Comparison of ENCODE assay signal across 20 mouse cellular contexts in genomic region chr2:26306702-26307101, GRCm38 (mm10). TPM values are rescaled to one million over a fixed set of nuclear protein-coding genes. Genes with fewer than 3 reads are reported as not detected.
DNase-seq lines count a peak whose midpoint lies in the region; ATAC-seq and TF ChIP-seq lines count a peak whose summit lies in the region.
"Had no signal": no experiment of that assay in that cellular context is flagged by ENCODE, and none has a peak within 500 bp of the region (broad histone marks: within the 10 kb centered on the region; RNA-seq: fewer than 3 reads in every experiment).

No protein-coding gene starts in this region.

- no peak overlapping the region for H3K4me2 ChIP-seq in neural tube, embryonic 11.5 days (ENCODE audit: low read depth)
- no peak overlapping the region for H3K4me2 ChIP-seq in neural tube, embryonic 15.5 days
- H3K4me2 ChIP-seq: embryonic facial prominence, embryonic 12.5 days; forebrain, embryonic 13.5 days; forebrain, embryonic 15.5 days had no signal

- DNase-seq in cerebellum, adult 8-10 months = peak; percentile 18
- DNase-seq in cerebellum, adult 2 months = no peak
- peak; percentile 55 to 60 for DNase-seq in cerebellum, postnatal 10 days
- DNase-seq in cerebellum, adult 18-20 months = no peak
- peak; percentile 1 for DNase-seq in neural tube, embryonic 11.5 days (ENCODE audit: low spot score)
- DNase-seq: adrenal gland, adult 8-10 months; adrenal gland, postnatal 14 days; adrenal gland, postnatal 36 days; B cell, adult 2 months; cerebellum, postnatal 25 days; forebrain, postnatal 0 days had no signal

- no peak for ATAC-seq in neural tube, embryonic 11.5 days (ENCODE audit: insufficient read depth, low FRiP score, low TSS enrichment)
- no peak for ATAC-seq in neural tube, embryonic 15.5 days (ENCODE audit: low FRiP score)
- ATAC-seq: activated CD4-positive, CD25-positive, alpha-beta regulatory T cell, adult 4 months; CD4-positive, CD25-positive, alpha-beta regulatory T cell, adult 4 months; forebrain, embryonic 13.5 days; forebrain, embryonic 15.5 days; forebrain, postnatal 0 days; Patski had no signal

- no peak for TF ChIP-seq CTCF in cerebellum, adult 2 months (IDR thresholded peaks at IDR 0.05; ENCODE audit: borderline replicate concordance, insufficient read depth, low read depth, low read length)

- H3K27ac ChIP-seq in cerebellum, adult 2 months (ENCODE audit: insufficient read depth, low read length) = no peak overlapping the region
- no peak overlapping the region for H3K27ac ChIP-seq in neural tube, embryonic 11.5 days (ENCODE audit: low read depth, low read length)
- no peak overlapping the region for H3K27ac ChIP-seq in neural tube, embryonic 15.5 days (replicated peaks)
- H3K27ac ChIP-seq: embryonic facial prominence, embryonic 10.5 days; embryonic facial prominence, embryonic 12.5 days; forebrain, embryonic 13.5 days; forebrain, embryonic 15.5 days had no signal

- H3K27me3 ChIP-seq in cerebellum, adult 2 months (ENCODE audit: control insufficient read depth, insufficient read depth, low read length) = no peaks in the 10 kb centered on the region
- H3K27me3 ChIP-seq in neural tube, embryonic 11.5 days (ENCODE audit: control insufficient read depth, insufficient read depth, low read length) = no peaks in the 10 kb centered on the region
- H3K27me3 ChIP-seq in neural tube, embryonic 15.5 days (replicated peaks) = no peaks in the 10 kb centered on the region
- H3K27me3 ChIP-seq: embryonic facial prominence, embryonic 12.5 days; forebrain, embryonic 13.5 days; forebrain, embryonic 15.5 days; Patski had no signal

- no peak overlapping the region for H3K4me3 ChIP-seq in cerebellum, adult 2 months (replicated peaks; ENCODE audit: insufficient read depth, low read depth, low read length)
- H3K4me3 ChIP-seq in neural tube, embryonic 11.5 days (ENCODE audit: low read depth, low read length) = no peak overlapping the region
- H3K4me3 ChIP-seq in neural tube, embryonic 15.5 days (replicated peaks) = no peak overlapping the region
- H3K4me3 ChIP-seq: embryonic facial prominence, embryonic 10.5 days; embryonic facial prominence, embryonic 12.5 days; forebrain, embryonic 13.5 days; forebrain, embryonic 15.5 days had no signal

- H3K4me1 ChIP-seq in cerebellum, adult 2 months (ENCODE audit: control insufficient read depth, insufficient read depth, low read length) = peaks cover 11% of the 10 kb centered on the region; the same call in 1 of the 2 replicates
- peaks cover 8% of the 10 kb centered on the region; the same call in 1 of the 2 replicates for H3K4me1 ChIP-seq in neural tube, embryonic 11.5 days (ENCODE audit: control insufficient read depth, insufficient read depth, low read length)
- peaks cover 5% of the 10 kb centered on the region; the same call in 1 of the 2 replicates for H3K4me1 ChIP-seq in neural tube, embryonic 15.5 days
- H3K4me1 ChIP-seq: forebrain, embryonic 15.5 days had no signal

- no peak for TF ChIP-seq POLR2A in cerebellum, adult 2 months (IDR thresholded peaks at IDR 0.05; ENCODE audit: borderline replicate concordance, insufficient read depth, low read length)

- no peak overlapping the region for H3K9ac ChIP-seq in neural tube, embryonic 11.5 days (ENCODE audit: low read length)
- H3K9ac ChIP-seq in neural tube, embryonic 15.5 days (replicated peaks) = no peak overlapping the region
- H3K9ac ChIP-seq: embryonic facial prominence, embryonic 12.5 days; forebrain, embryonic 13.5 days; forebrain, embryonic 15.5 days; forebrain, postnatal 0 days had no signal

- H3K36me3 ChIP-seq in neural tube, embryonic 11.5 days (ENCODE audit: control insufficient read depth, insufficient read depth, low read length) = no peaks in the 10 kb centered on the region
- H3K36me3 ChIP-seq in neural tube, embryonic 15.5 days = no peaks in the 10 kb centered on the region
- H3K36me3 ChIP-seq: embryonic facial prominence, embryonic 10.5 days; embryonic facial prominence, embryonic 12.5 days; forebrain, embryonic 15.5 days; G1E had no signal

- H3K9me3 ChIP-seq in neural tube, embryonic 11.5 days (ENCODE audit: control insufficient read depth, low read length) = no peaks in the 10 kb centered on the region
- no peaks in the 10 kb centered on the region for H3K9me3 ChIP-seq in neural tube, embryonic 15.5 days (replicated peaks)
- H3K9me3 ChIP-seq: embryonic facial prominence, embryonic 10.5 days; embryonic facial prominence, embryonic 12.5 days; forebrain, embryonic 13.5 days; forebrain, embryonic 15.5 days; G1E had no signal

- WGBS in cerebellum, adult 2 months = 75% methylated on average over 3 of the region's 3 CpGs
- 86% methylated on average over 3 of the region's 3 CpGs for WGBS in neural tube, embryonic 11.5 days
- 88% methylated on average over 3 of the region's 3 CpGs for WGBS in neural tube, embryonic 15.5 days

RNA-seq across cellular contexts. Expression of gene Gpsm1, which starts 8.6 kb away (rescaled TPM):
- 126 and 137 TPM in 2 replicates for polyA plus RNA-seq in cerebellum, adult 2 months (2012; rRNA removed)
- 58.8 and 65.0 TPM in 2 replicates for polyA plus RNA-seq in neural tube, embryonic 11.5 days (2014; fragmentation: Nextera tagmentation; extraction: Ambion mirVana)
- 130 and 158 TPM in 2 replicates for polyA plus RNA-seq in neural tube, embryonic 15.5 days (2015; fragmentation: Nextera tagmentation; extraction: Ambion mirVana)

RNA-seq across cellular contexts. Expression of gene Ccdc187, which starts 12.3 kb away (rescaled TPM):
- polyA plus RNA-seq in cerebellum, adult 2 months (2012; rRNA removed) = 2.7 and 3.0 TPM in 2 replicates
- polyA plus RNA-seq in neural tube, embryonic 11.5 days (2014; fragmentation: Nextera tagmentation; extraction: Ambion mirVana) = not detected in 2 replicates
- 0.03 and 0.11 TPM in 2 replicates for polyA plus RNA-seq in neural tube, embryonic 15.5 days (2015; fragmentation: Nextera tagmentation; extraction: Ambion mirVana)
- polyA plus RNA-seq: activated CD4-positive, CD25-positive, alpha-beta regulatory T cell, adult 4 months; CD4-positive, CD25-positive, alpha-beta regulatory T cell, adult 4 months; G1E had no signal

RNA-seq across cellular contexts. Expression of gene Dnlz, which starts 45.2 kb away (rescaled TPM):
- polyA plus RNA-seq in cerebellum, adult 2 months (2012; rRNA removed) = 32.6 and 34.9 TPM in 2 replicates
- polyA plus RNA-seq in neural tube, embryonic 11.5 days (2014; fragmentation: Nextera tagmentation; extraction: Ambion mirVana) = 33.8 and 35.6 TPM in 2 replicates
- polyA plus RNA-seq in neural tube, embryonic 15.5 days (2015; fragmentation: Nextera tagmentation; extraction: Ambion mirVana) = 29.8 and 33.4 TPM in 2 replicates

RNA-seq across cellular contexts. Expression of gene Card9, which starts 54.0 kb away (rescaled TPM):
- polyA plus RNA-seq in cerebellum, adult 2 months (2012; rRNA removed) = 5.7 and 6.2 TPM in 2 replicates
- 0.41 and 1.4 TPM in 2 replicates for polyA plus RNA-seq in neural tube, embryonic 11.5 days (2014; fragmentation: Nextera tagmentation; extraction: Ambion mirVana)
- polyA plus RNA-seq in neural tube, embryonic 15.5 days (2015; fragmentation: Nextera tagmentation; extraction: Ambion mirVana) = 2.1 and 2.5 TPM in 2 replicates

Comparison
In these comparisons a context has a peak if more than half of its experiments do, and no peak if none do; other contexts are left out.
1. DNase-seq: peak in cerebellum, adult 8-10 months (single experiment), cerebellum, postnatal 10 days (2 of 2) and neural tube, embryonic 11.5 days (single experiment); none in cerebellum, adult 2 months (0 of 2) and cerebellum, adult 18-20 months (0 of 2).